Comparison of ENCODE assay signal across 8 mouse cellular contexts in genomic region chr10:98857395-98857794, GRCm38 (mm10). TPM values are rescaled to one million over a fixed set of nuclear protein-coding genes. Genes with fewer than 3 reads are reported as not detected.
A peak's percentile ranks its signal among the peaks of the same experiment; 100 is the strongest.
DNase-seq lines count a peak whose midpoint lies in the region; ATAC-seq and TF ChIP-seq lines count a peak whose summit lies in the region.
"Had no signal": no experiment of that assay in that cellular context is flagged by ENCODE, and none has a peak within 500 bp of the region (broad histone marks: within the 10 kb centered on the region; RNA-seq: fewer than 3 reads in every experiment).

No protein-coding gene starts in this region.

- H3K4me2 ChIP-seq in heart, embryonic 13.5 days: no peak overlapping the region
- no peak overlapping the region for H3K4me2 ChIP-seq in lung, embryonic 14.5 days
- H3K4me2 ChIP-seq in liver, embryonic 12.5 days: no peak overlapping the region
- no peak overlapping the region for H3K4me2 ChIP-seq in hindbrain, embryonic 13.5 days
- H3K4me2 ChIP-seq: forebrain, embryonic 13.5 days had no signal

- DNase-seq in adipocyte (ENCODE audit: low spot score): peak; percentile 92
- DNase-seq in brain, embryonic 14.5 days (ENCODE audit: low read depth): peak; percentile 21
- peak; percentile 85 for DNase-seq in lung, embryonic 14.5 days
- DNase-seq in layer of hippocampus, adult 11-12 months (ENCODE audit: low spot score): no peak

- H3K4me1 ChIP-seq in heart, embryonic 13.5 days: peaks cover 12% of the 10 kb centered on the region
- H3K4me1 ChIP-seq in lung, embryonic 14.5 days (ENCODE audit: insufficient read depth): no peaks in the 10 kb centered on the region
- H3K4me1 ChIP-seq in liver, embryonic 12.5 days: peaks cover 30% of the 10 kb centered on the region
- H3K4me1 ChIP-seq in hindbrain, embryonic 13.5 days (replicated peaks): no peaks in the 10 kb centered on the region
- H3K4me1 ChIP-seq: forebrain, embryonic 13.5 days had no signal

- no peak for TF ChIP-seq POLR2A in brain, embryonic 14.5 days (IDR thresholded peaks at IDR 0.05; ENCODE audit: borderline replicate concordance, extremely low read depth, insufficient read depth, insufficient read length, poor library complexity, severe bottlenecking)

- H3K9me3 ChIP-seq in heart, embryonic 13.5 days: no peaks in the 10 kb centered on the region
- H3K9me3 ChIP-seq in lung, embryonic 14.5 days (ENCODE audit: low read depth, low read length): no peaks in the 10 kb centered on the region
- no peaks in the 10 kb centered on the region for H3K9me3 ChIP-seq in liver, embryonic 12.5 days (replicated peaks)
- H3K9me3 ChIP-seq in hindbrain, embryonic 13.5 days: no peaks in the 10 kb centered on the region
- H3K9me3 ChIP-seq: forebrain, embryonic 13.5 days had no signal

- ATAC-seq in heart, embryonic 13.5 days (ENCODE audit: extremely low read depth, insufficient number of reproducible peaks, low FRiP score, low TSS enrichment): no peak
- peak; percentile 94 for ATAC-seq in lung, embryonic 14.5 days (ENCODE audit: insufficient read depth)
- no peak for ATAC-seq in liver, embryonic 12.5 days
- ATAC-seq in hindbrain, embryonic 13.5 days (ENCODE audit: low FRiP score): no peak
- ATAC-seq: forebrain, embryonic 13.5 days had no signal

- peak overlapping the region; percentile 62 for H3K27ac ChIP-seq in heart, embryonic 13.5 days (replicated peaks)
- H3K27ac ChIP-seq in lung, embryonic 14.5 days (ENCODE audit: low read depth): 0 out of 2 replicates have a peak overlapping the region, but pooled peaks have one; percentile 58
- no peak overlapping the region for H3K27ac ChIP-seq in liver, embryonic 12.5 days
- no peak overlapping the region for H3K27ac ChIP-seq in hindbrain, embryonic 13.5 days
- H3K27ac ChIP-seq: forebrain, embryonic 13.5 days had no signal

- no peak for TF ChIP-seq CTCF in brain, embryonic 14.5 days (IDR thresholded peaks at IDR 0.05; ENCODE audit: borderline replicate concordance, extremely low read depth, insufficient read depth, insufficient read length)
- TF ChIP-seq CTCF in lung, embryonic 14.5 days (IDR thresholded peaks at IDR 0.05; ENCODE audit: low read depth): no peak

- no peaks in the 10 kb centered on the region for H3K27me3 ChIP-seq in heart, embryonic 13.5 days (replicated peaks)
- no peaks in the 10 kb centered on the region for H3K27me3 ChIP-seq in lung, embryonic 14.5 days (ENCODE audit: insufficient read depth, low read length)
- H3K27me3 ChIP-seq in liver, embryonic 12.5 days (replicated peaks): no peaks in the 10 kb centered on the region
- no peaks in the 10 kb centered on the region for H3K27me3 ChIP-seq in hindbrain, embryonic 13.5 days
- H3K27me3 ChIP-seq: forebrain, embryonic 13.5 days had no signal

- 24% methylated on average over 3 of the region's 3 CpGs for WGBS in heart, embryonic 13.5 days
- 26% methylated on average over 3 of the region's 3 CpGs for WGBS in lung, embryonic 14.5 days
- WGBS in liver, embryonic 12.5 days (ENCODE audit: insufficient replicate concordance): 28% methylated on average over 3 of the region's 3 CpGs
- 43% methylated on average over 3 of the region's 3 CpGs for WGBS in hindbrain, embryonic 13.5 days

- H3K36me3 ChIP-seq in heart, embryonic 13.5 days: no peaks in the 10 kb centered on the region
- no peaks in the 10 kb centered on the region for H3K36me3 ChIP-seq in lung, embryonic 14.5 days (ENCODE audit: insufficient read depth)
- no peaks in the 10 kb centered on the region for H3K36me3 ChIP-seq in liver, embryonic 12.5 days
- no peaks in the 10 kb centered on the region for H3K36me3 ChIP-seq in hindbrain, embryonic 13.5 days

- no peak overlapping the region for H3K9ac ChIP-seq in heart, embryonic 13.5 days
- no peak overlapping the region for H3K9ac ChIP-seq in lung, embryonic 14.5 days
- no peak overlapping the region for H3K9ac ChIP-seq in liver, embryonic 12.5 days
- no peak overlapping the region for H3K9ac ChIP-seq in hindbrain, embryonic 13.5 days
- H3K9ac ChIP-seq: forebrain, embryonic 13.5 days had no signal

- H3K4me3 ChIP-seq in heart, embryonic 13.5 days: no peak overlapping the region
- no peak overlapping the region for H3K4me3 ChIP-seq in lung, embryonic 14.5 days (ENCODE audit: low read depth, low read length)
- no peak overlapping the region for H3K4me3 ChIP-seq in liver, embryonic 12.5 days
- H3K4me3 ChIP-seq in hindbrain, embryonic 13.5 days: no peak overlapping the region
- H3K4me3 ChIP-seq: forebrain, embryonic 13.5 days had no signal

RNA-seq across cellular contexts. Expression of gene Atp2b1, which starts 56.8 kb away (rescaled TPM):
- polyA plus RNA-seq in brain, embryonic 14.5 days (2012; rRNA removed): 46.6 and 92.4 TPM in 2 replicates
- 82.8 and 91.1 TPM in 2 replicates for polyA plus RNA-seq in heart, embryonic 13.5 days (2015; fragmentation: Nextera tagmentation; extraction: Ambion mirVana)
- 174 and 176 TPM in 2 replicates for polyA plus RNA-seq in lung, embryonic 14.5 days (2014; fragmentation: Nextera tagmentation; extraction: Ambion mirVana)
- 46.9 and 48.9 TPM in 2 replicates for polyA plus RNA-seq in liver, embryonic 12.5 days (2016; fragmentation: Nextera tagmentation; extraction: Ambion mirVana)
- polyA plus RNA-seq in hindbrain, embryonic 13.5 days (2015; fragmentation: Nextera tagmentation; extraction: Ambion mirVana): 254 and 255 TPM in 2 replicates

Comparison
In these comparisons a context has a peak if more than half of its experiments do, and no peak if none do; other contexts are left out.
1. H3K27ac ChIP-seq: peak in heart, embryonic 13.5 days (single experiment) and lung, embryonic 14.5 days (single experiment); none in liver, embryonic 12.5 days (single experiment) and hindbrain, embryonic 13.5 days (single experiment).